Mouse (Mus musculus) c-Kit-positive CD71-positive TER-119-positive erythroid progenitor cells, embryonic 14.5 days (primary cell): Measurements from ENCODE around the gene Metrnl.
"Not testable (repeated sequence)": the region's sequence is repeated elsewhere in the genome, so short reads cannot be mapped to it uniquely, and the experiment has no call there.

Experiments
- DNase-seq: peaks from one replicate; pipeline ENCODE4 v3.0.0-alpha.2; 2013; ENCODE audit warnings: low spot score

Gene Metrnl

DNA sequence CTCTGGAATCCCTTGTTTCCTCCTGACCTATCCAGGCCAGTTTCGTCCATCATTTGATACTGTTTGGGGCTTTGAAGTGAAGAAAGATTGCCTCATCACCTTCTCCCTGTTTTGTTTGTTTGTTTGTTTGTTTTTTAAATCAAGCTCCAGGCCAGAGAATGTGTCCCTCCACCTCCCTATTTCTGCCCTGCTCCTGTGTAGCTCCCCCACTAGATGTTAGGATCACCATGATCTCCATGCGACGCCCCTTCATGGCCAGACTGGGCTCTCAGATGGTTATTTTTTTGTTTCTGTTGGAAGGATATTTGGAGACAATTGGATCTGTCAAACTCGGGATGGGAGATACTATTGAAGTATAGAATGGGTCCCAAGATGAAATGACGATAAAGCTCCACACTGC is at the start of gene Metrnl:
Gene Metrnl, plus strand, starts transcription at position 301 of the 400 bp plus-strand sequence.
- no peak for DNase-seq

DNA sequence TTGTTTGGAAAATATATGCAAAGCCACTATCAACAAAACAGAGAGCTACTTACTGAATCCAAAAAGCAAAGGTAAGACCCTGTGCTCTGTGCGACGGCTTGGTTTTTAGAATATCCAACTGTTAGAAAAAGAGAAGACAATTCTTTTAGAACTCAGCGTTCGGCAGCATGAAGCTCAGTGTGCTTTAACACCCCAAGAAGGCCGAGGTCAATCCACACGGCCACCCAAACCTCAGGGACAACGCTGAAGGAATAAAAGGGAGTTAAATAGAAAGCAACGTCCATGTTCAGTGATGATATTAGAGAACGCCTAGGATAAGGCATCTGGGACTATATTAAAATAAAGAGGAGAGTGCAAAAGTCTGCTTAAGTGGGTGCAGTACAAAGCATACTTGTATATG is 49.8 kb upstream of the Metrnl start:
- DNase-seq = no peak

DNA sequence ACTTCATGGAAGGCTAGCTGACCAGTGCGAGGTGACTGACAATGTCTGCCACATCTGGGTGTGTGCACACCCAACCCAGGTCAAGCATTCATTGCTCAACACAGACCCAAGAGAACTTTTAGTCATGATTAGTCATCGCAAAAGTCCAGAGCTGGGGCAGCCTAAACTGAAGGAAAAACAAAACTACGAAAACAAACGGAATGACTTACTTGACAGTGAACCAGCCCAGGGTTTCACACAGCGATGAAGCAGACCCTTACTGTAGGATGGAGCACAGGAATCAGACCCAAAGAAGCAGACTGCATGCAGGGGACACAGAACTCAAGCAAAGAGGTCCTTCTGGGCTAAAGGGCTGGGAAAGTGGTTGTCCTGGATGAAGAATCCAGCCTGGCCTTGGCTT is 49.4 kb upstream of the Metrnl start:
- no peak for DNase-seq

GRCm38 (mm10) chr11:121652547-121653305 is 48.6 kb upstream of the Metrnl start:
- DNase-seq = peak; percentile 47

DNA sequence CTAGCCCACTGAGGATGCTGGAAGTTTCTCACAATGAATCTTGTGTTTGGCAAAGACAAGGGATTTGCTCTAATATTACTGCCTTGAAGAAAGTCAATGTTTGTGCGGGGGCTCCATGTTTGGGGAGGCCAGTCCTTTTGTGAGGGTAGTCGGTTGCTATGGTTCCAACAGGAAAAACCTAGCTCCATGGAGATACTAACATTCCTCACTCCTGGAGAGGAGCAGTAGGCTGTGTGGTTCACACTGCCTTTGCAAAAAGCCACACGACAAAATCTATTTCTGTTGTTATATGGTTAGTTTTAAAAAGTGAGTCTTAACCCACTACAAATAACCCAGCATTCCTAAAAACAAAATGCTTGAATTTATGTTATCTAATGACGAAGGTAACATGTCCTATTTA is 47.7 kb upstream of the Metrnl start:
- DNase-seq = no peak

DNA sequence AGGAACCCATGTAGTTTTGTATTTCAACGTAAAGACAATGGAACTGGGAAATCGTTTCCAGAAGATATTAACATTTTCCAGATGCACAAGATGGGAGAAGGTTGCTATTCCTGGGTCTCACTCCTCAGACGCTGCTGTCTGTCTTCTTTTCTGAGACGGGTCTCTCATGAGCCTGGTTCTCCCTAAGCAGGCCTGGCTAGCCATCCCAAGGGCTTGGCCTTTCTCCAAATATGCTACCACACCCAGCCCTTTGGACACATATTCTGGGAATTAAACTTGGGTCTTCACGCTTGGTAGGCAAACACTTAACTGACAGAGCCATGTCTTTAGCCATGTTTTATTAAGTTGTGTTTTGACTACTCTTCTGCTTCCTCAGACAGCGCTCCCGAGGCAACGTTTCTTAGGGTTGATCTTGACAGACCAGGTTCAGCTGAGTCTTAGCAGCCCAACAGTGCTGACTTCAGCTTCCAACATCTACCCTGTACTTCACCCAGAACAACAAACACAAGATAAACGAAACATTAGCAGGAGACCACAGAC is 46.9 kb upstream of the Metrnl start:
- no peak for DNase-seq

GRCm38 (mm10) chr11:121655166-121655806 is 46.1 kb upstream of the Metrnl start:
- no peak for DNase-seq

DNA sequence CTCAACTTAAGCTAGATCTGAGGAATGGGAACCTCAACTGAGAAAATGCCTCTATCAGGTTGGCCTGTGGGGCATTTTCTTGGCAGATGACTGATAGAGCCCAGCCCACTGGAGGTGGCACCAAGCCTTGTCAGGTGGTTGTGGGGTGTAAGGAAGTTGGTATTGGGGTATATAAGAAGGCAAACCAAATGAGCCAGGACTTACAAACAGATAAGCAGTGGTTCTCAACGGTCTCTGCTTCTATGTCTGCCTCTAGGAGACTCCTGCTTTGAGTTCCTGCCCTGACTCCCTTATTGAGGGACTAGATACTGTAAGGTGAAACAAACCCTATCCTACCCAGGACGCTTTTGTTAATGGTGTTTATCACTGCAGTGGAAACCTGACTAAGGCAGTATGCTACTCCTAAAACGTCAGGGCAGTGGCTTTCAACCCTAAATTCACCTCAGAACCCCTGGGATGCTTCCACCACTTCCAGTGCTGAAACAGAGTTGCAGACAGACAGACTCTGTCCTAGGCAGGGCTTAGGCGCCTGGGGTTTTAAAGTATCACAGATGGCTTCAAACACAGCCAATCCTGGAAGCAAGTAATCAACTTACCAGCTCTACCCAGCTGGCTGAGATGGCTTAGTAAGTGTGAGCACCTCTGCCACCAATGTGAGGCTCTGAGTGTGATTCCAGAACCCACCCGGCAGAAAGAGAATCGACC is 45.4 kb upstream of the Metrnl start:
- DNase-seq = no peak

DNA sequence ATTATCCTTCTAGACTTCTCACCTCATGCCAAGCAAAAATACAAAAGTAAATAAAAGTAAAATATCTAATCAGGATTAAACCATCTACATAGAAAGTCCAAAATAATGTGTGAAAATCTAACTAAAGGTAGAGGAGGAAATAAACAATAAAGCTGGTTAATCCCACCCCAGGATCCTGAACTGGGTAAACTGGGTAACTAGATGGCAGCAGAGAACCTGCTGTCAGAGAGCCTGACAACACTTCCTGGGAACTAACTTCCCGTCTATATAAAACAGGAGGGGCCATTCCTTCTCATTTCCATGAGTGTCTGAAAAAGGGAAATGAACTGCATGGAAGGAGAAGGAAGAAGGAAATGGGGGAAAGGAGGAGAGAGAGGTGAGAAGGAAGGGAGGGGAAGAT is 43.2 kb upstream of the Metrnl start:
- DNase-seq = no peak

DNA sequence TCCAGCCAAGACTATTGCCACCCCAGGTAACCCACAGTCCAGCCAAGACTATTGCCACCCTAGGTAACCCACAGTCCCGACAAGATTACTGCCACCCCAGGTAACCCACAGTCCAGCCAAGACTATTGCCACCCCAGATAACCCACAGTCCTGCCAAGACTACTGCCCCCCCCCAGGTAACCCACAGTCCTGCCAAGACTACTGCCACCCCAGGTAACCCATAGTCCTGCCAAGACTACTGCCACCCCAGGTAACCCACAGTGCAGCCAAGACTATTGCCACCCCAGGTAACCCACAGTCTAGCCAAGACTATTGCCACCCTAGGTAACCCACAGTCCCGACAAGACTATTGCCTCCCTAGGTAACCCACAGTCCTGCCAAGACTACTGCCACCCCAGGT is 40.7 kb upstream of the Metrnl start:
- DNase-seq = not testable (repeated sequence)

DNA sequence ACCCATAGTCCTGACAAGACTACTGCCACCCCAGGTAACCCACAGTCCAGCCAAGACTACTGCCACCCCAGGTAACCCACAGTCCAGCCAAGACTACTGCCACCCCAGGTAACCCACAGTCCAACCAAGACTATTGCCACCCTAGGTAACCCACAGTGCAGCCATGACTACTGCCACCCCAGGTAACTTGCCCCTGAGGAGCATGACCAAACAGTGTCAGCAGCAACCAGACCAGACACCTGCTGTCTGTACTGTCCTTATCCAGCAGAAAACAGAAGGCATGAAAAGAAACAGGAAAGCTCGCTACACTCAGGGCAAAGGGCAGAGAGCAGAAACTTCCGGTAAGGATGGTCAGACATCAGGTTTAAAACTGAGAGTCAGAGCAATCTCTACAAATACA is 40.2 kb upstream of the Metrnl start:
- no peak for DNase-seq

- DNase-seq = no peak
Measured at GRCm38 (mm10) chr11:121667541-121667940, 33.8 kb upstream of the Metrnl start.

- DNase-seq = no peak
Measured at GRCm38 (mm10) chr11:121668776-121669175, 32.6 kb upstream of the Metrnl start.

DNA sequence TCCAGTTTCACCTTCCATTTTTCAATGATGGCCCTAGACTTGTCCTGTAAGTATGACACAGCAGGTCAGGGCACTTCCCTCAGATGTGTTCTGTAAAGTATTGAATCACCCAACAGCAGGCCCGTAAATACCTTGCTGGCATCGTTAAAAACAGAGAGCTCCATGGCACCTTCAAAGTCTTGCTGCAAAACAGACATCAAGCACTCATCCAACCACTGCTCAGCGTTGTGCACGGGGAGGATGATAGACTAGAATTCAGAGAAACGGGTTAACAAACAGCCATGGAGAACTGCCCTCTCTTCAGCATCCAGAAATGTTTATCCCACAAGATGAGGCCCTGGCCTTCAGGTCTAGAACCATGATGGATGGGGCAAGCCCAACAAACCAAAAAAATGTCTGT is 30.4 kb upstream of the Metrnl start:
- DNase-seq = no peak

DNA sequence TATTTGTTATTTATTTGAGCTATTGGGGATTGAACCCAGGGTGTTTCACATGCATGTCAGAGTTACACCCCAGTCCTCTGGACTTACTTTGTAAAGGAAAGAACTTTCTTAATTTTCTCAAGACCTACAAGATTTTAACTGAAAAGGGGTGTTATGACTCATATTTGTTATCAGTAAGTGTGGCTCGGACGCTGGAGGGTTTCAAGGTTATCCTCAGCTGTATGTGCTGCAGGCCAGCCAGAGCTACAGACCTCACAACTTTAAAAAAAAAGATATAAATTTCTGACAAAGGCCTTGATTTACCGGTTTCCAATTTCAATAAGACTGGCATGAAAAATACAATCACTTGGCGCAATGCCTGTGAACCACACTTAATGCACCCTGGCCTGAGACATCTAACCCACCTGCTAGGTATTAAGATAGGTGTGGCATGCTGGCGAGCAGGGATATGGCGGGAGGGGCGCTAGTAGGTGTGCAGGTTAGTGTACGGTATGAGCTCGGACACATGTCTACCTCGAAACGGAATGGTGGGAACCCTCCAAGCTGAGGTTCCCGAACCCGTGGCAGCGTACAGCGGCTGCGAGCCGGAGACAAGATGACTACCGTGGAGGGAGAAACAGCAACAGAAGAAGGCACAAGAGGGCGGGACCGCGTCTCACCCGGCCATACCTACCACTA is 28.9 kb upstream of the Metrnl start:
- DNase-seq = no peak

- DNase-seq = peak; percentile 99
Measured at GRCm38 (mm10) chr11:121672990-121673572, 28.3 kb upstream of the Metrnl start, which contains the start of gene B3gntl1. TSS of gene B3gntl1 (minus strand) at chr11:121673153.

DNA sequence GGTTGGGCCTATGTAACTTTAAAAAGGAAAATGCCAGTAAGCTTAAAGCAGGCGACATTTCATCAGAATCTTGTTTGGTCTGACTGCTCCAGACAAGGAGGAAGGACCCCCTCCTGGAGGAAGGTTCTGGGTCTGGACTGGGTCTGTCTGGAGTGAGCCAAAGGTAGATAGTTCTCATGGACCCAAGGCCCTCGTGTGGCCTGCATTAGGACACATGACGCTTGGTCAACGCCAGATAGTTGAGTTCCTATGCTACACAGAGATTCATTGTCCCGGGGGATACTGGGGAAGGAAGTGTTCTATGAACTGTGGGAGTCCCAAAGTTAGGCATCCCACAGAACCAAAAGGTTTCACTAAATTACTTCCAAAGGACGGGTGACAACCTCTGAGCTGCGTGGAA is 27.7 kb upstream of the Metrnl start:
- DNase-seq = no peak

GRCm38 (mm10) chr11:121676836-121677235 is 24.5 kb upstream of the Metrnl start:
- DNase-seq = no peak

DNA sequence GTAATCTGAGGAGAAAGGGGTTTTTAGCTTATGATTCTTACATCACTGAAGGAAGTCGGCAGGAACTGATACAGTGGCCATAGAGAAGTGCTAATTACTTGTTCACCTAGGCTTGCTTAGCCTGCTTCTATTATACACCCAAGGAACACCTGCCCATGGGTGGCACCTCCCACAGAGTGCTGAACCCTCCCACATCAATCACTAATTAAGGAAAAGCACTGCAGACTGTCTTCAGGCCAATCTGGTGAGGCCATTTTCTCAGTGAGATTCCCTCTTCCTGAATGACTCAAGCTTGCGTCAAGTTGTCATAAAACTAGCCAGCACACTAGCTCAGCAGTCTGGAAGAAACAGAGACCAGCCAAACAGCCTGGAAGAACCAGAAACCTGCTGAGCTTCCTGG is 21.8 kb upstream of the Metrnl start:
- DNase-seq = no peak

GRCm38 (mm10) chr11:121680750-121681149 is 20.6 kb upstream of the Metrnl start:
- no peak for DNase-seq

GRCm38 (mm10) chr11:121683243-121683642 is 18.1 kb upstream of the Metrnl start:
- DNase-seq = no peak

- DNase-seq = no peak
Measured at GRCm38 (mm10) chr11:121685491-121686001, 15.8 kb upstream of the Metrnl start.
